Mouse (Mus musculus): ENCODE measurements at regions not wholly inside any gene's neighbourhood (a gene's known extent, or its start where the extent isn't known, plus 50 kb on each side); places are given as distances from the start of the nearest gene placed in this dataset.

GRCm38 (mm10) chr16:76521142-76521541 lies 147.5 kb upstream of the Nrip1 start:
- no peak overlapping the region for H3K4me3 ChIP-seq (ENCODE audit: control insufficient read depth, low read depth, low read length)
- no peaks in the 10 kb centered on the region for H3K4me1 ChIP-seq (ENCODE audit: control insufficient read depth, insufficient read depth, low read length)
- H3K27me3 ChIP-seq (ENCODE audit: control insufficient read depth, insufficient read depth, low read length): no peaks in the 10 kb centered on the region
- no peaks in the 10 kb centered on the region for H3K36me3 ChIP-seq (ENCODE audit: control insufficient read depth, insufficient read depth, low read length)
- H3K27ac ChIP-seq (ENCODE audit: control insufficient read depth, insufficient read depth, low read depth, low read length): no peak overlapping the region
- TF ChIP-seq POLR2A (IDR thresholded peaks at IDR 0.05; ENCODE audit: control insufficient read depth, low read depth, low read length) (no peak), CTCF (IDR thresholded peaks at IDR 0.05; ENCODE audit: control insufficient read depth, insufficient read depth, insufficient replicate concordance, low read depth, low read length) (no peak)

- TF ChIP-seq POLR2A (IDR thresholded peaks at IDR 0.05; ENCODE audit: control insufficient read depth, low read depth, low read length) (no peak), CTCF (IDR thresholded peaks at IDR 0.05; ENCODE audit: control insufficient read depth, insufficient read depth, insufficient replicate concordance, low read depth, low read length) (no peak)
- Histone ChIP-seq H3K4me3 (ENCODE audit: control insufficient read depth, low read depth, low read length) (no peak overlapping the region), H3K27ac (ENCODE audit: control insufficient read depth, insufficient read depth, low read depth, low read length) (no peak overlapping the region), H3K36me3 (ENCODE audit: control insufficient read depth, insufficient read depth, low read length) (no peaks in the 10 kb centered on the region), H3K4me1 (ENCODE audit: control insufficient read depth, insufficient read depth, low read length) (no peaks in the 10 kb centered on the region), H3K27me3 (ENCODE audit: control insufficient read depth, insufficient read depth, low read length) (no peaks in the 10 kb centered on the region)
Measured at GRCm38 (mm10) chr16:76520643-76520993, 147.0 kb upstream of the Nrip1 start.

- Histone ChIP-seq H3K4me3 (ENCODE audit: control insufficient read depth, low read depth, low read length) (no peak overlapping the region), H3K36me3 (ENCODE audit: control insufficient read depth, insufficient read depth, low read length) (no peaks in the 10 kb centered on the region), H3K27me3 (ENCODE audit: control insufficient read depth, insufficient read depth, low read length) (no peaks in the 10 kb centered on the region), H3K27ac (ENCODE audit: control insufficient read depth, insufficient read depth, low read depth, low read length) (no peak overlapping the region), H3K4me1 (ENCODE audit: control insufficient read depth, insufficient read depth, low read length) (no peaks in the 10 kb centered on the region)
- no peak for TF ChIP-seq CTCF (IDR thresholded peaks at IDR 0.05; ENCODE audit: control insufficient read depth, insufficient read depth, insufficient replicate concordance, low read depth, low read length)
- TF ChIP-seq POLR2A (IDR thresholded peaks at IDR 0.05; ENCODE audit: control insufficient read depth, low read depth, low read length): no peak
Measured at GRCm38 (mm10) chr16:76519911-76520642, 146.4 kb upstream of the Nrip1 start.

- Histone ChIP-seq H3K27me3 (ENCODE audit: control insufficient read depth, insufficient read depth, low read length) (no peaks in the 10 kb centered on the region), H3K4me1 (ENCODE audit: control insufficient read depth, insufficient read depth, low read length) (no peaks in the 10 kb centered on the region), H3K36me3 (ENCODE audit: control insufficient read depth, insufficient read depth, low read length) (no peaks in the 10 kb centered on the region), H3K4me3 (ENCODE audit: control insufficient read depth, low read depth, low read length) (no peak overlapping the region), H3K27ac (ENCODE audit: control insufficient read depth, insufficient read depth, low read depth, low read length) (no peak overlapping the region)
- TF ChIP-seq POLR2A (IDR thresholded peaks at IDR 0.05; ENCODE audit: control insufficient read depth, low read depth, low read length) (no peak), CTCF (IDR thresholded peaks at IDR 0.05; ENCODE audit: control insufficient read depth, insufficient read depth, insufficient replicate concordance, low read depth, low read length) (no peak)
Measured at GRCm38 (mm10) chr16:76510861-76511260, 137.2 kb upstream of the Nrip1 start.

GRCm38 (mm10) chr16:76509109-76509650 lies 135.6 kb upstream of the Nrip1 start:
- Histone ChIP-seq H3K27me3 (ENCODE audit: control insufficient read depth, insufficient read depth, low read length) (no peaks in the 10 kb centered on the region), H3K4me3 (ENCODE audit: control insufficient read depth, low read depth, low read length) (no peak overlapping the region), H3K27ac (ENCODE audit: control insufficient read depth, insufficient read depth, low read depth, low read length) (no peak overlapping the region), H3K36me3 (ENCODE audit: control insufficient read depth, insufficient read depth, low read length) (no peaks in the 10 kb centered on the region), H3K4me1 (ENCODE audit: control insufficient read depth, insufficient read depth, low read length) (no peaks in the 10 kb centered on the region)
- TF ChIP-seq POLR2A (IDR thresholded peaks at IDR 0.05; ENCODE audit: control insufficient read depth, low read depth, low read length) (no peak), CTCF (IDR thresholded peaks at IDR 0.05; ENCODE audit: control insufficient read depth, insufficient read depth, insufficient replicate concordance, low read depth, low read length) (no peak)

GRCm38 (mm10) chr16:76507191-76507746 lies 133.6 kb upstream of the Nrip1 start:
- no peak for TF ChIP-seq CTCF (IDR thresholded peaks at IDR 0.05; ENCODE audit: control insufficient read depth, insufficient read depth, insufficient replicate concordance, low read depth, low read length)
- no peak for TF ChIP-seq POLR2A (IDR thresholded peaks at IDR 0.05; ENCODE audit: control insufficient read depth, low read depth, low read length)
- no peaks in the 10 kb centered on the region for H3K27me3 ChIP-seq (ENCODE audit: control insufficient read depth, insufficient read depth, low read length)

GRCm38 (mm10) chr16:76506240-76506639 lies 132.6 kb upstream of the Nrip1 start:
- TF ChIP-seq CTCF (IDR thresholded peaks at IDR 0.05; ENCODE audit: control insufficient read depth, insufficient read depth, insufficient replicate concordance, low read depth, low read length) (no peak), POLR2A (IDR thresholded peaks at IDR 0.05; ENCODE audit: control insufficient read depth, low read depth, low read length) (no peak)
- H3K27me3 ChIP-seq (ENCODE audit: control insufficient read depth, insufficient read depth, low read length): no peaks in the 10 kb centered on the region
- no peaks in the 10 kb centered on the region for H3K4me1 ChIP-seq (ENCODE audit: control insufficient read depth, insufficient read depth, low read length)
- H3K36me3 ChIP-seq (ENCODE audit: control insufficient read depth, insufficient read depth, low read length): no peaks in the 10 kb centered on the region
- no peak overlapping the region for H3K4me3 ChIP-seq (ENCODE audit: control insufficient read depth, low read depth, low read length)
- no peak overlapping the region for H3K27ac ChIP-seq (ENCODE audit: control insufficient read depth, insufficient read depth, low read depth, low read length)

More at GRCm38 (mm10) chr16:76507191-76507746, 133.6 kb upstream of the Nrip1 start:
- Histone ChIP-seq H3K36me3 (ENCODE audit: control insufficient read depth, insufficient read depth, low read length) (no peaks in the 10 kb centered on the region), H3K27ac (ENCODE audit: control insufficient read depth, insufficient read depth, low read depth, low read length) (no peak overlapping the region), H3K4me1 (ENCODE audit: control insufficient read depth, insufficient read depth, low read length) (no peaks in the 10 kb centered on the region), H3K4me3 (ENCODE audit: control insufficient read depth, low read depth, low read length) (no peak overlapping the region)
